Mouse (Mus musculus) A20 (cell line): ENCODE measurements around the gene Rabggtb.

Experiments
- DNase-seq: peaks from one replicate; pipeline ENCODE4 v3.0.0-alpha.2; 2011; ENCODE audit warnings: low read depth, low spot score

The Rabggtb gene

GRCm38 (mm10) chr3:153912546-153913509 is at the start of gene Rabggtb:
Gene Rabggtb (minus strand): TSS chr3:153913009.
- peak; percentile 94 for DNase-seq

GRCm38 (mm10) chr3:153961632-153962389 is 49.0 kb upstream of the Rabggtb start:
- peak; percentile 46 for DNase-seq

DNA sequence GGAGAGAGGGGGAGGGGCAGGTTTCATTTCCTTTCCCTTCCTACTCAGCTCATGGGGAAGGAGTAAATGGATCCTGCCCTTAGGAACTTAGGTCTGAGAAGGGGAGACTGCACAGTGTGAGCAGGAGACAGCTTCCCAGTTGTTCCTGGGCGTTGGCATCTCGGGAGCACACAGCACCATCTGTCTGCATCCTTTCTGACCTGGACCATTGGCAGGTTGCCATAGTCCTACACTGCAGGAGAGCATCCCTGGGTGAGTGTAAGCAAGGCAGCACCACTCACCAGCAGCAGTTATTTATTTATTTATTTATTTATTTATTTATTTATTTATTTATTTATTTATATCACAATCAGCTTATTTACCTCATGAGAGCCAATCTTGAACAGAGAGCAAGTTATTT is 48.1 kb upstream of the Rabggtb start:
- no peak for DNase-seq

- no peak for DNase-seq
These were observed 47.0 kb upstream of the Rabggtb start for GRCm38 (mm10) chr3:153959731-153960207.

DNA sequence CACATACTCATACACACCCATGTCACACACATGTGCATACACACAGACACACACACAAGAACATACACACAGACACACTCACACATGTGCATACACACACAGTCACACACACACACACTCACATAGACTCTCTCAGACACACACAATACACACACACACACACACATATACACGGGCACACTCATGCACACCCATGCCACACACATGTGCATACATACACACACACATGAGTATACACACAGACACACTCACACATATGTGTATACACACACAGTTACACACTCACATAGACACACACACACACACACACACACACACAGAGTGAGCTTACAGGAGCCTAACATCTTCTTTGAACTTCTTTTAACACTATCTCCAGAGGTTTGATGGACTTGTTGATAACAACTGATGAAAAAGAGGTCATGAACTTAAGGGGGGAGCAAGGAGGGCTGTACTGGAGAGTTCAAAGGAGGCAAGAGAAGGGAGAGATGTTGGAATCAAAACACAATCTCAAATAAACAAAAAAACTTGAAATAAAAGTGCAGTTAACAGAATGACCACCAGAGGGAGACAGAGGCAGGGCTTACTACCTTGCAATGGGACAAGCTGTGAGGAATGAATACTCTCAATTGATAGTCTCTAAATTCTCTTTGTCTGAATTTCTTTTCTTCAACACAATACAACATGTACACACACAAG is 46.4 kb upstream of the Rabggtb start:
- peak; percentile 48 for DNase-seq

DNA sequence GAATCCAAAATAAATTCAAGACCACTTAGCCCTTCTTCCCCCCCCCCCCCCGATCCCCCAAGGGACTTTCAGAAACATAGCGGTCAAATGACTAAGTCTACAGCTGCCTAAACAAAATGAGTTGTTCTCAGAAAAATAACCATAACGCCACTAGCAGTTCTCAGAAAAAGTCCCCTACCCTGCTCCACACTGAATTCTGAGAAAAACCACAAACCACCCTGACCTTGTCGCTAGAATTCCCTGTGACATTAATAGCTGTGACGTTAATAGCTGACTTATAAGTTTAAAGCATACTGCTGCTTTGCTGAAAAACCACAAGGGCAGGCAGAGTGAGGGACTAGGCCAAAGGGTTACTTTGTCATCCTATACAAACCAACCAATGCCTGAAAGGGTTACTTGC is 45.1 kb upstream of the Rabggtb start:
- no peak for DNase-seq

DNA sequence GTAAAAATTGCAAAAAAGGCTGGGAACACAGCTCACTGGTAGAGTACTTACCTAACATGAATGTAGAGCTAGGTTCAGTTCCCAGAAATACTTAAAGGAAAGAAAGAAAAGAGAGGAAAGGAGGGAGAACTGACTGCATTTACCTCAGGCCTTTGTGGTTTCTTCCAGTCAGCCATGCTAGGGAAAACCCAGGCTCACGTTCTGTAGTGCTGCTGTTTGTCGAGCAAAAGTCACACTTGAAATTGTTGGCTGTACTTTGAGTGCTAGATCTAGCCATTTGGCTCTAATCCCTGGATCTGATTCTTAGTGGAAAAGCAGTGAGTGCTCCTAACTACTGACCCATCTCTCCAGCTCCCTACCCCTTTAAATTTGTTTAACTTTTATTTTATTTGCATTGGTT is 35.4 kb upstream of the Rabggtb start:
- DNase-seq, result no peak

GRCm38 (mm10) chr3:153947271-153947670 is 34.5 kb upstream of the Rabggtb start:
- DNase-seq, result no peak

DNA sequence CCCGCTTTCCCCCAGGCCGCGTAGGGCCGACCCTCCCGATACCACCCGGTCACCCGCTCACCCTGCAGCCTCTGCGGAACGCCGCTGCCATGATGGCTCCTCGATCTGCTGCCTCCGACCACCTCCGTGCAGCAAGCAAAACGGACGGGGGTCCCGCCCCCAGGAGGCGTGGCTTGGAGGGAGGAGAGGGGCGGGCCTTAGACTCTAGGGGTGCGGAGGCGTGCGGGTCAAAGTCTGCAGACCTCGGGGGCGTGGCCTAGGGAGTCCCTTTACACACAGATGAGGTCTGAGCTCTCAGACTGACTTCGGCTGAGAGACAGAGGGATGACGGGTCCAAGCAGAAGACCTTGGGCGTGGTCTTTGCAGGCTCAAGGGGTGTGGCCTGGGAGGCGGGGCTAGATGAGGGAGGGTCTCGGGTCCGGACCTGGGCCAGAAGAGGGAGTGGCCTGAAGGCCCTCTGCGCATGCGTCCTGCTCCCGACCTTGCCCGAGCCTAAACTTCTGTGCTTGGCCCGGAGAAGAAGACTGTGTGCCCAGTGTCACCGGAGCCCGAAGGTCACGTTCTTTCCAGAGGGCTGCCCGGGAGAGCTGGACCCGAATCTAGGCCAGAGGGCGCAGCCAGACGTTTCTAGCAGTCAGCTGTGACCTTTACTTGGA is 31.7 kb upstream of the Rabggtb start, which contains the start of gene Acadm:
TSS of gene Acadm (minus strand) at position 298 of the 656 bp plus-strand sequence.
- peak; percentile 99 for DNase-seq

DNA sequence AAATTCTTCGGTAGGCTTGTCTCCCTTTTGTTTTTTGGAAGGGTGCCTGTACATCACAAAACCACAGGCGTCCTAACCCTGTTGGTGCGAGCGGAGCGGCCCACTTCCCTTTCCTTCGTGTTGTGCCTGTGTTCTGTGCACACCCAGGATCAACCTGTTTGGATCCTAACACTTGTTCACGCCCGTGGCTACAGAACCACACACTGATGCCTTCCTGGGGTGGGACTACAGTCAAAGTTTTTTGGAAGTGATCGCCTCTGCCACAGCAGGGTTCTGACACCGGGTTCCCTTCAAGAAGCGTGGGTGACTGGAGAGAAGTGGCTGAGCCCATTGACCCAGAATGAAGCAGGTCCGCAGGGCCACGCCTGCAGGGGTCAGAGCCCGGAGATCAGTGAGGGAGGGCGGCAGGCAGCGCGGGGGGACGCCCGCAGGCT is 31.1 kb upstream of the Rabggtb start:
- no peak for DNase-seq

DNA sequence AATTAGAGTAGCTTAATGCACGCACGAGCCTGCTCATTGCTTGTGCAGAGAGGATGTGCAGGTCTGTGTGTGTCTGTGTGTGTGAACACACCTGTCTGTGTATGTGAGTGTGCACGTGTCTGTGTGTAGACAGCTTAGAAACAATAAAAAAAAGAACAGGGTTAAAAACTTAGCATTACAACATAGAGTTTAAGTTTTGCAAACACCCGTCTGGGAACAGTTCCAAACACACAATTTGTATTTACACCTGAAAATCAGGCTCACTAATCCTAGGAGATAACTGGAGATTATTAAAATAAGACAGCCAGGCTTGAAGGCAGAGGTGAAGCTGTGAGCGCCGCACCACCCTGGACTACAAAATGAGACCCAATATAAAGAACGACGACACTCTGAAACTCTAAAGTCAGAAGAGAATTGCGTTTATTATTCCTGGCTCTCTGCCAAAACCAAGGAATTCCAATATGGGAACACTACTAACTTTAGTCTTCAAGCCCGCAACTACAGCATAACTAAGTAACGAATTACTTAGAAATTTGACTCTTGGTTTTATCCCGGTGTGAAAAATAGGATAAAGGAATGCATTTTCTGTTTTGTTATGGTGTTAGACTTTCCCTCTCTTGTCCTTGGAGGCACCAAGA is 30.3 kb upstream of the Rabggtb start:
- DNase-seq, result no peak

DNA sequence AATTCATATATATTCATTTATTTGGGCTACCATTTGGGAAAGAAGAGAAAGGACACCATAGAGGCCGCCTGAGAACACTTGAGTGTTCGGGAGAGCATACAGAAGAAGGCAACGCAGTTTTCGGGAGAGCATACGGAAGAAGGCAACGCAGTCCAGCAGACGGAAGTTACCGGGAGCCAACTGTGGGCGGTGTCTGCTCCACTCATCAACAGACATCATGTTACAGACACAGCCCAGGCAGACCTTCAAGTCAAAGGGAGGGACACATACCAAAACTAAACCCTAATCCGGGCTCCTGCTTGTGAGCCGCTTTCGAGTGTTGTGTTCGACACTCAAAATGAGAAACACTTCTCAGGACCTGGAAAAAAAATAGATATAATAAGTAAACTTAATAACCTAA is 28.8 kb upstream of the Rabggtb start:
- no peak for DNase-seq

GRCm38 (mm10) chr3:153940486-153940885 is 27.7 kb upstream of the Rabggtb start:
- DNase-seq, result no peak

DNA sequence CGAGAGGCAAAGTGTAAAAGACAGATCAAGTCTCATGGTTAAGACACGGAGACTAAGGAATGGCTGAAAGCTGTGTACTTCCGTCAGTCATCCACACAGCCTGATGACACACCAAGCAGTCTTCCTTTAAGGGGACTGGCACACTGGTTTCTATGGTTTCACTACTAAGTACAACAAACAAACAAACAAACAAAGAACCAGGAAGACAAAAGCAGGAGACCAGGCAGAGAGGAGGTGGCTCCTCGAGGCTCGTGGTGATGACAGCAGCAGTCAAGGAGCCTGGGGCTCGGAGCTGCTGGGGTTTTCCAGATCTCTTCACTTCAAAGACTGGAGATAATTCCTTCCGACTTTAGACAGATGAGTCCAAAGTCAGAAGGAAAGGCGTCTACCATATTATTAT is 27.2 kb upstream of the Rabggtb start:
- DNase-seq, result no peak

- DNase-seq, result no peak
These were observed 24.5 kb upstream of the Rabggtb start for GRCm38 (mm10) chr3:153937116-153937810.

- no peak for DNase-seq
These were observed 23.1 kb upstream of the Rabggtb start for GRCm38 (mm10) chr3:153935878-153936277.

DNA sequence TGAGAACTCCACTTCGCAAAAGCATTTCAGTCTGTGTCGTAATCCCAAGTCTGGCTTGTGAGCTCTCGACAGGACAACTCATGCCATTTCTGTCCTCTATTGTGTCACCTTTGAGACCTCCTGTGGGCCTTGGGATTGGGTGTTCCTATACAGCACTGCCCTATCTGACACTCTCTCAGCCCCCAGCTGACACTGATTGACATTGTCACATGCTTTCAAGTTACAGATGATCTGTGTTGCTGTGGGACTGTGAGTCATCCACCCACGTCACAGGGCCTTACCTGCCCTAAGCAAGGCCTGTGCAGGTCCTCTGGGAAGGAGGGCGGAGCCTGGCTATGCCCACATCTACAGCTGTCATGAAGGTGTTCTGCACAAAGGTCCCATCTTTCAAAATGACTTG is 19.7 kb upstream of the Rabggtb start:
- DNase-seq, result no peak

DNA sequence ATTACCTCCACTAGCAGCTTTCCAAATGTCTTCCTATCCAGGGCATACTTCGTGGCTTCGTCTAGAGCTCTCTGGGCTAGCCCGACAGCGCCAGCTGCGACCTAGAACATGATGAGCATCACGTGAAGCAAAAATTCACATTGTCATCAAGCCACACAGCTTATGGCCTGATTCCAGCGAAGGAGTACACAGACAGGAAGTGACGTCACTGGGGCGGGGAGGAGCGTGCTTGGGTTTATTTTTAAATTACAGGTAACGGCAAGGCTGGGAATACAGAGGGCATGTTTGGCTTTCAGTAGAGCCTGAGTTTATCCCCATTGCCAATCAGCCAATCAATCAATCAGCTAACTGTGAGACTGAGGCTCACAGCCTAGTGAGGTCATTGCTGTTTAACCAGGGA is 16.7 kb upstream of the Rabggtb start:
- no peak for DNase-seq

GRCm38 (mm10) chr3:153926333-153926732 is 13.5 kb upstream of the Rabggtb start:
- no peak for DNase-seq
